Mouse (Mus musculus) thymus, postnatal 10 days (tissue): ENCODE measurements around the gene Tpst1.

ENCODE experiments used
- DNase-seq, 2 experiments: peaks; one replicate each; pipeline ENCODE4 v3.0.0; 2021; ENCODE audit warnings: low spot score in 2 of 2

The Tpst1 gene

DNA sequence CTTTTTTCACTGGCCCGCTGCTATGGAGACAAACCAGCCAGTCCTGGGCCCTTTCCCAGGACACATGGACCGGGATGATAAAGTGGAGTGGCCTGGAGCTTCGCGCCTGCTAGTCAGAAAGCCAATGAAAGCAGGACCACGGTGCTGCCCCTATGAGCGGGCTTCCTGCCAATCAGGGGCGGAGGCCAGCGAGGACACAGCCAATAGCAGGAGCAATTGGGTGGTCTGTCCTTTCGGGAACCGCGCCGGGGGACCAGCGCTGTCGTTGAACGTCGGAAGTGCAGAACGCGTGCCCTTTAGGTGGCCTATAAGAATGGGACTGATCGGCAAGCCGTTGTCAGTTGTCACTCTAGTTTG, 70.8 kb downstream of the Tpst1 start:
- DNase-seq, result peak; percentile 32 to 47

DNA sequence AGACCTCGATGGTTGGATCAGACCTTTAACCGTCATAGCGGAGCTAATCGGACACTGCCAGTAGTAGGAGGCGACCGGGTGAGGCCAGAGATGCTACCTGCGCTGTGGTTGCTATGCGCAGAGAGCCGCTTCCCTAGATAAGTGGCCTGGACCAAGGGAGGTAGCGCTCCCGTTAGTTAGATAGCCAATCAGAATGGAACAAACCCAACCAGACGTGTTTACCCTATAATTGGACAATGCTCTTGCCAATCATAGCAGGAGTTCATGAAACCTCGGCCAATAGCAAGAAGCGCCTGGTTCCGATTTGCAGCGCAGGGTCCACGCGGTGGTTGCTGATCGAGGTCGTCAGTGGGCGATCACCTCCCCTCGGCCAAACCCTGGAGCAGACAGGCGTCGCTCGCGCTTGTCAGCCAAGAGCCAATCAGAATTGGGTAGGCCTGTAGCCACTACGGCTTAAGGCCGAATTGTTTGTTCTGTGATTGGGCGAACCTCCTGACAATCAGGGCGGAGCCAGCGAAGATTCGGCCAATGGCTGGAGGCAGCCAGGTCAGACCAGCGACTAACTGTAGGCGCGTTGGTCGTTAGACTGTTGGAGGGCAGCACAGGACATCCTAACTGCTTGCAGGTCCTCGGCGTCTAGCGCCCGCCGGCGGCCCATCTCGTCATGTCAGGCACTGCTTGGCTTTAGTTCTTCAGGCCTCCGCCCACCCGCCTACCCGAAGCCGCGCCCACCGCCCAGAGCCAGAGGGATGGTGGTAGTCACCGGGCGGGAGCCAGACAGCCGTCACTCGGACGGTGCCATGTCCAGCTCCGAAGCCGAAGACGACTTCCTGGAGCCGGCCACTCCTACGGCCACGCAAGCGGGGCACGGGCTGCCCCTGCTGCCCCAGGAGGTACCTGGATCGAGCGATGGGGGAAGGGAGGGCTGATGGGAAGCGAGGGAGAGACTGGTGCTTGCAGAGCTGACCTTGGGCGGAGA, 71.5 kb downstream of the Tpst1 start, which contains the start of gene Kctd7:
Gene Kctd7 (plus strand): TSS at position 528 of the 979 bp plus-strand sequence.
- peak; percentile 88 to 91 for DNase-seq

DNA sequence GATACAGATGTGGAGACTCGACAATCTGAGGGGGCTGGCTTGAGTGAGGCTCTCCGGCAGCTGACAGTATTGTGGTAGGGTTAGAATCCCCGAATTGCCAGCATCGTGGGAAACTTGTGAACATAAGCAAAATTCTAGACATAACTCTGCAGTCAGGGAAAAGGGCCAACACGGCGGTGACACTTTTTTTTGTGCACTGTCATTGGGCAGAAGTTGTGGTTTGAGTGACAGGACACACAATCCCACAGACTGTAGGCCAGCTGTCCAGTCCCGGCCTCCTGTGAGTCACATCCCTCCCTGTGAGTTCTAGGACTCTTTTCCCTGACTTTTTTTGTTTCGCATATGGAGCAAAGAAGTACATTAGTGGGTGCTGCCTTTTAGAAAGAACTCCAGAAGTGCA, 72.8 kb downstream of the Tpst1 start:
- DNase-seq, result no peak

DNA sequence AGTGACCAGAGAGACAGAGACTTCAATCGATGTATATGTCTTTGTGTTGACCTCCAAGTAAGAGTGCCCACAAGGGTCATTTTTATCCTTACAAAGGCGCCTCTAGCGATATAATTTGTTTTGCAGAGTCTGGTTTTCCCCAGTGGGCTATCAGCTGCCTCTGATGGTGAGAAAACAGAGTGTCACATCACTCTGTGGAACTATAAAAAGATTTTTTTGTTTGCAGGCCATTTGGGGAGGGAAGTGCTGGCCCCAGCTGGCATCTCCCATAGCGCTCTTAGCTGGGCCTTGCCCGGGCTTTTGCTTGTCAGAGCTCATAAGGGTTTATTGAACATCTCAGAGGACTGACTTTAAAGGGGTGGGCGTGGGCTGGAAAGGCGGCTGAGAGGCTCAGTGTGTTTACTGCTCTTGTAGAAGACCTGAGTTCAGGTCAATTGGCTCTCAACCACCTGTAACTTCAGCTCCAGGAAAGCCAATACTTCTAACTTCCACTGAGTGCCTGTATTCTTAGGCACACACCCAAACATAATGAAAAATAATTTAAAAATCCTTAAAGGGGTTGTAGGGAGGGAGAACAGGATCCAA, 76.7 kb downstream of the Tpst1 start:
- no peak for DNase-seq

DNA sequence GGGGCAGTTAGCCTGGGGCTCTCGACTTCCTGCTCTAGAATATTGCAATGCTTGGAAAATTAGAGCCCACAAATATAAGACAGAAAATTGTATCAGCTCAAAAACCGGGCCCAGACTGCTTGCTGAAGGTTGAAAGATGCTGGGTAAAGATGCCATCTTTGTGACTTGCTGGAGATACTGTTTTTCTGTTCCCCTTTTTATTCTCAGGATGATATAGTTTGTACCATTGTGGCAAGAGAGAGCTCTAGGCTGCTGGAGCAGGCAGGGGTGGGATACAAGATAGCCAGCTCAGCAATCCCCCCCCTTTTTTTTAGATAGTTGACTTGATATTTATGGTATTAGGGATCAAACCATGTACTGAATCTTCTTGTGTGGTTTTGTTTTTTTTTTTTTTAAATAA, 81.2 kb downstream of the Tpst1 start:
- no peak for DNase-seq

DNA sequence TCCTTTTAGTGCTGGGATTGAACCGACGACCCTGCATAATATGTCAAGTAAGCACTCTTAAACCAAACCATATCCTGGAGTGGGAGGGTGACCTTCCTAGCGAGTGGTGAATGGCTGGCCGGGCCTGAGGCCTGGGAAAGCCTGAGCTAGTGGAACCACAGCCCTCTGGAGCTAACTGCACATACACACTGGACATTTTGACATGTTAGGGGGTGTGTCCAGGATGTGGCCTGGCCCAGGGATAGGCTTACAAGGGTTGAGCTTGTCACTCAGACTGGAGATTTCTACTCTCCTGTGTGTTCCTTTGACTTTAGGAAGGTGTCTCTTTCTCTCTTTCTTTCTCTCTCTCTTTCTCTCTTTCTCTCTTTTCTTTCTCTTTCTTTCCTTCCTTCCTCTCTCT, 85.4 kb downstream of the Tpst1 start:
- no peak for DNase-seq

DNA sequence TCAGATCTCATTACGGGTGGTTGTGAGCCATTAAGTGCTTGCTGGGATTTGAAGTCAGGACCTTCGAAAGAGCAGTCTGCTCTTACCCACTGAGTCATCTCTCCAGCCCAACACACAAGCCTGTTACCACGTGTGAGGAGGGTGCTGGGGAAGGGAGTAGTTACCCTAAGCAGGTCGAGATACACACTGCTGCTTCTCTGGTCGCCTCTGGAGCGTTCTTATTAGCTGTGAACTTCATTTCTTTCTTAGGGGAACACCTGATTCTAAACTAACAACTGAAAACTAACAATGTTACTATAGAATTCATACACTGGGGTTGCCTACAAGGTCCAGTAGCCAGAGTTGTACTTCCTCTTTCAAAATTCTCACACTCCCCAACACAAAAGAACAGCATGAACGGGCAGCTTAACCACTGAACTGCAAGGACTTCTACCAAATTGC, 86.7 kb downstream of the Tpst1 start:
- DNase-seq, result no peak

DNA sequence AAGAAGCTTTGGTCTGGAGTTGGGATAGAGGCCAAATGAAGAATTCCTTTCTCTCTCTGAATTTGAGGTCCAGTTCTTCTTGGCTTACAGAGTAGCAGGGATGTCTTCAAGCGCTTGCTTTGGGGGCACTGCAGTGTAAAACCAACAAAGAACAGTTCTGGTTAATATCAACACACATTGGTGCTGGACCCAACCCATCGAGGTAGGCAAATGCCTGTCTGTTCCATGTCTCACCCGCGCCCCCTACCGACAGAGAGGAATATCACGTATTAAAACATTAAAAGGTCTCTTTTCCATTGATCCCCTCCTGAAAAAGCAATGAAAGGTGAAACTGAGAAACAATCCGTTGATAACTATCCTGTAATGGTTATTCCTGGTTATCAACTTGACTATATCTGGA, 90.5 kb downstream of the Tpst1 start:
- peak; percentile 34 to 76 for DNase-seq

DNA sequence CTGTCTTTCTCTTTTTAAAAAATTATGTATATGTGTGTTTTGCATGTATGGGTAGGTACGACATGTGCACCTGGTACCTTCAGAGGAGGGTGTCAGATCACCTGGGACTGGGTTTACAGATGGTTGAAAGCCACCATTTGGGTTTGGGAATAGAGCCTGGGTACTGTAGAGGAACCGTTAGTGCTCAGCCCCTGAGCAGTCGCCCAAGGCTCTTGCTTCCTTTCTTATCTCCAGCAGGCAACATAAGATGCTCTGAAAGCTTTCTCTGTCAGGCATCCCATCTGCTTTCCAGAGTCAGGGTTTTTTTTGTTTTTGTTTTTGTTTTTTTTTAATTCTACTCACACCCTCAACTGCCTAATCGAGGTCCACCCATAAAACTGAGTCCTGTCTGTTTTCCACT, 92.1 kb downstream of the Tpst1 start:
- DNase-seq, result no peak

DNA sequence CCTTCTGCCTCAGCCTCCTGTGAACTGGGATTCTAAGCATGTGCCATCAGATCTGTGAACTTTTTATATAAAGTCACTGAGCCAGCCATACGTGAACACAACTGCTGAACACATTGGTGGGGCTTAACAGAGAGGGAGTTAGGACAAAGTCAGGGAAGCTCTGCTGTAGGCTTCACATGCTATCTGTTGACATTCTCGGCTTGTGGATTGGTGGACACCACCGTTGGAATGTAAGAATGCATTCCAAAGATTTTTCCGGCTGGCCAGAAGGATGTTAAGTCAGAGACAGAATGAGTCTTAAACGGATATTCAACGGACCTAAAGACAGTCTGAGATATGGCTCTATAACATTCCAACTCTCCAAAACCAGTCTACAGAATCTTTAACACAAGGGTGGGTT, 96.0 kb downstream of the Tpst1 start:
- DNase-seq, result no peak

DNA sequence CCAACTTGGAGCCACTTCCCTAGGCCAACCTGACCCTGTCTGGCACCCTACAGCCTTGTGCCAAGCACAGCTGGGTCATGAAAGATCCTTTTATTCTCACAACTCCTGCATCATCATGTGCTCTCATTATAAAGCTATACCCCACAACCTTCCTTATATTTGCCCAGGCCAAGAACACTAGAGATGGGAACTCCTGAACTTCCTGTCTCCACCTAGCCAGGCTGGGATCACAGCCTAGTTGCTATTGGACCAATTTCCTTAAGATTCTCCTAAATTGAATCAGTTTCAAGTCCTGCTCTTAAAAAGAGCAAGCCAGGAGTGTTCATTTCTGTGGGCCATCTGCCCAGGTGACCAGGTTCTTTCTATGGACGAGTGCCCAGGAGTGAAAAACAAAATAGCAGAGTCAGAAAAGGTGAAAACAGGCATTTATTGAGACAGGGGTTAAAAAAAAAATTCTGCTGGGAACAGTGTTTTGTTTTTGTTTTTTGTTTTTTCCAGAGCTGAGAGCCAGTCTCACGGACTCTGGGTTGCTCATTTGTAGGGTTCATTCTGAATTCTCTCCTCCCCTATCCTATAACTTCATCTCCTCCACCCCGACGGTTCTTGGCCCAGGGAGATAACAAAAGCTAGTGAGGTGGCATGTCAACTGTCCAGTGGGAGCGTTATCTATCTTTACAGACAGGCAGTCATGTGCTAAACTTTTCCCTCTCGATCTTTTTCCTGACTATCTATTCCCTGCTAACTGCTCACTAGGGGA, 97.7 kb downstream of the Tpst1 start:
- DNase-seq, result no peak

DNA sequence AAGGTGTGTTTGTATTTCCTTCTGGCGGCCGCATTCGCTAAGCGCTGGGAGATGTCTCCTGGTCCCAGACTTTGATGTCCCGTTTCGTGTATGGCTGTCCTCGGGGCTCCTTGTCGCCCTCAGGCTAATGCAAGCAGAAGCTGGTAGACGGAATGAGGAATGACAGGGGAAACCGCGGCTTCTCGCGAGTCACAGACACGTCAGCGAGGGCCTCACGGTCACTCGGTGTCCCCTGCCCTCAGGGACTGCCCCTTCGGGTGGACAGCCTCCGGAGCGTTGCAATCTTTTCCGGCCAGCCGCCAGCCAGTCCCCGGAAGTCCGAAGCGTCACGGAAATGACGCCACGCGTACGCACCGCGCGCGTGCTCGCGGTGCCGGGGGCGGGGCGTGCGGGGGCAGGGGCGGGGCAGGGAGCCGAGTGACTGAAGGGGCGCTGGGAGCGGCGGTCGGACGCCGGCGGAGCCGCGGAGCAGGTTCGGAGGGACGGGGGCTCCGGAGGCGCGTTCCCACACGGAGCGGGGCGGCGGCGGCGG, 98.4 kb downstream of the Tpst1 start, which contains the start of gene Rabgef1:
Gene Rabgef1 (plus strand): TSS at position 376 of the 532 bp plus-strand sequence.
- peak; percentile 80 to 85 for DNase-seq

DNA sequence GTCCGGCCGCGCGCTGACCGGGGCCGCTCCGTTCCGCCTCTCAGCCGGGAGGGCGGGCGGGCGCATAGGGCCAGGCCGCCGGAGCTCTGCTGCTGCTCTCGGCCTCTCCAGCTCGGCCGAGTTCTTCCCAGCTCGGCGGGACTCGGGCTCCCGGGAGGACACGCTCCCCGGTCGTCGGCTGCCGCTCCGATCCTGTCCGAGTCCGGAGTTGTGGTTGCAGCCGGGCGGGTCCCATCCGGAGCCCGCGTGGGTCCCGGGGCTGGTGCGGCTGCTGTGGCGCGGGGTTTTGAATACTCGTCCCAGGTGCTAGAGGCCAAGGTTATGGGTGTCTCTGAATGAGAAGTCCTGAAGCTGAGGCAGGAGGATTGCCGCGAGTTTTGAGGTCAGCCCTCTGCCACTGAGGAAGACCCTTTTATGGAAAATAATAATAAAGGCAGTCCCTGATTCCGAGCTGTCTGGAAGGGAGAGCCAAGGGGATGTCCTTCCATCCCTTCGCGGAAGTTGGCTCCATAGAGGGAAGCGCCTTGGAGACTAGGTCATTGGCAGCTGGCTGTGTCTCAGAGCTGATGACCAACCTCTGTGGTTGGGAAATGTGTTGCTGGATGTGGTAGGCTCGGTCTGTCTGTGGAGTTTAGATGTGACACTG, 99.0 kb downstream of the Tpst1 start:
- peak; percentile 38 to 47 for DNase-seq

DNA sequence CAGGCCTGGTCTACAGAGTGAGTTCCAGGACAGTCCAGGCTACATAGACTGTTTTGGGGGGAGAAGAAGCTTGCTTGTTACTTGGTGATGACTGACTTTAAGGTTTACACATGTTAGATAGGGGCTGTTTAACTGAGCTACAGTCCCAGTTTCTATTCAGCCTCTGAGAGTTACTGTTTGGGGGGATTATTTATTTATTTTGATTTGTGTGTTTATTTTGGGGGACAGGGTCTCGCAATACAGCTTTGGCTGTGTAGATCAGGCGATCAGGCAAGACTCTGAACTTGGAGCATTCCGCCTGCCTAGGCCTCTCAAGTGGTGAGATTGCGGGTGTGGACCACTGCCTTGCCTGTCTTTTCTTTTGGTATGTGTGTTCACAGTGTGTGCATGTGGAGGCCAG, 99.9 kb downstream of the Tpst1 start:
- DNase-seq, result no peak

DNA sequence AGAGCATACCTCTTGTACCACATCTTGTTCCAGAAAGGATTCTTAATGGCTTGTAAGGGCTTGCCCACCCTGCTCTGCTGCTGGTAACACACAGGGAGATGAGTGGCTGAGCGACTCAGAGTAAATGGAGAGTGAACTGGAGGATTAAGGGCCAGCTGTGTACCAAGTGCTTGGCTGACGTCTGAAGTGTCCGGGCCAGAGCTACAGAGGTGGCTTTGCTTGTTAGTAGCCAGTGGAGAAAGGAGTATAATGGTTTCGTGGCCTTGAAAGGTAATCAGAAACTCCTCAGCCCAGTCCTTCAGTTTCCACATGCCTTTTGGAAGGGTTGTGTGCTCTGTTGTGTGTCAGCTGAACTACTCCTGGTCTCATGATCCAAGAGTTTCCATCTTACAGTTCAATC, 104.7 kb downstream of the Tpst1 start:
- no peak for DNase-seq

DNA sequence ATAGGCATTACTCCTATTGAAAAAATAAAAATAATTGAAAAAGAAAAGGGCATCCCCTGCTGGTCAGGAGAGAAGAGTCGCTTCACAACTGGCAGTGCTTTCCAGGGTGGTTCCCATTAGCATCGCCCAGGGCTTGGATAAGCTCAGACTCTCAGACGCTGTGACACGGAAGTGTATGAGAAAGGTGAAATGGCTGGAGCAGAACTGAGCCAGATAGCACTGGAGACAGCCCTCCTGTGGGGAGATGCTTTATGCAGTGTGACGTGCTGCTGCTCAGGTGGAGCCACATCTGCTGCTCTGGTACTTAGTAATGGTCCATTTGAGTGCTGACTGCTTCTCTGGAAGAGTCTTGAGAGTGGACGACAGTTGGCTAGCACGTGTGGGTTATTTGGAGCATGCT, 107.2 kb downstream of the Tpst1 start:
- DNase-seq, result no peak

DNA sequence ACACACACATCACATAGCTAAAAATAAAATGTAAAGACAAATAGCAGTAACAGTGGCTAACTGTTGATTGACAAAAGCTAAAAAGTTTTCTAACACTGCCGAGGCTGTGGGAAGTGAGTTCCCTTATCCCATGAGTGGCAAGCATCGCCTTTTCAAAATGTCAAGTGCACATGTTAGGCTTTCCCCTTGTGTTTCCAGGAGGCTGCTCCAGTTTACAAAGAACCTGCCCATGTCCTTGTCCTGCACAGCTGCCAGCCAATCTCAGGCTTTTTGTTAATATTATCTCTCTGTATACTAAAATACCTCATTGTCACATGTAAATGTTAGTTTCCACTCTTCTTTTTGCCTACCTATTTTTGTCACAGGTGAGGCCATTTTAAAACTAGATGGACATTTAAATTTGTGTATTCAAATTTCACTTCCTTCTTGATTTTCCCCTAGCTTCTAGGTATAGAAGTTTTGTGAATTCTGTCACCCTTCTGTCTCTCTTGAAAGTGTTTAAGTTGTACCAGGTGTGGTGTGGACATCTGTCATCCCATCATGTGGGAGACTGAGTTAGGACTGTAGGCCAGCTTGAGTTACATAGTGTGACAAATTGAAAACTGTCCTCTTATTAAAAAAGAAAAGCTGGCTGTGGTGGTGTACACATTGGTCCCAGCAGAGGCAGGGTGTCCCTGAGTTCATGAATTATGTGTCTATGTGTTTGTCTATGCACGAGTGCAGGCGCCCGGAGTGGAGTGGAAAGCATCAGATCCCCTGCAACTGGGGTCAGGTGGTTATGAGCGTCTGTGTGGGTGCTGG, 108.8 kb downstream of the Tpst1 start:
- no peak for DNase-seq

DNA sequence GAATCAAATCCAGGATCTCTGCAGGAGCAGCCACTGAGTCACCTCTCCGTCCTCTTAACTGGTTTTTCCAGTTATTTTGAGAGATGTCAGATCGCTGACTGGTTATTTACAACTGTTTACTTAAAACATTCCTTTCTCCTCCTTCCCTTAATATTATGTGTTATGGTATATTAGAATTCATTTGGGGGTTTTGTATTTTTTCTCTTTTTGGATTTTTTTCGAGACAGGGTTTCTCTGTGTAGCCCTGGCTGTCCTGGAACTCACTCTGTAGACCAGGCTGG, 109.4 kb downstream of the Tpst1 start:
- DNase-seq, result no peak

DNA sequence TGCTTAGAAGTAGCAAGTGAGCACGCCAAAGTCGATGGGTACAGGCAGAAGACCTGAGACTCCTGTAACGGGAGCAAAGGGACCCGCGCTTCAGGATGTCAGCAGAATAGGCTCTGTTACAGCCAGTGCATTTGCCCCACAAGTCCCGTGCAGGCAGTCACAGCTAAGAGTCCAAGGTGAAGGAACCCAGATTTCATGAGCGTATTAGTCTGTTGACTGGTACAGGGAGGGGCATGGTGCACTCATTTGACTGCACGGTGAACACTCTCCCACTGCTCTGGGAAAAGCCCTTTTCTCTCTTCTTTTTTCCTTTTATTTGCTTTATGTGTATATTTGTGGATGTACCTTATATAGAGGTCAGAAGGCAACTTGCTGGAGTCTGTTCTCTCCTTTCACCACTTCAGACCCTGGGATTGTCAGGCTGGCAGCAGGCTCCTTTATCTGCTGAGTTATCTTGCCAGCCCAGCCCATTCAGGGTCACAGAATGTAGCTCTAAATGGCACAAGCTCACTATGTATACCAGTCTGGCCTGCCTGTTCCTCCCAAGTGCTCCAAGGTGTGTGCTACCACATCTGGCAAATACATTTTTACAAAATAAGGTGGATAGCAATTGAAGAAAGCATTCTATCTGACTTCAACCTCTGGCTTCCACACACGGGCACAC, 111.2 kb downstream of the Tpst1 start:
- DNase-seq, result no peak

DNA sequence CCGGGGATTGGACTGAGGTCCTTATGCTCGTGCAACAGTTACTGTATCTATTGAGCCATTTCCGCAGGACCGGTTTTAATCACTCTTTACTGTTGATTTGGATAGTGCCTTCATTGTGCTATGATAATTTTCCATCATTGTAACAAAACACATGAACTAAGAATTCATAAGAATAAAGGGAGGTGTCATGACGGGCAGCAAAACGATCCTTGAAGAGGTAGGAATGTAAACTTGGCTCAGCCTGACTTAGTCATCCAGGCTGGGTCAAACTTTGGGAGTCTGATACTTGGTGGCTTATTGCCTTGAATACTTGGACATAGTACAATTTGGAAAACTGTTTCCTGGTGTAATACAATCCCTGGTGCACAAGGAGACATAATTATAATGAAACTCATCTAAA, 112.2 kb downstream of the Tpst1 start:
- DNase-seq, result no peak
